Mouse (Mus musculus): Measurements from ENCODE around the gene Tstd2. TPM values are rescaled to one million over a fixed set of nuclear protein-coding genes. Genes with fewer than 3 reads are reported as not detected.

Gene Tstd2
- total RNA-seq, 2 experiments from 2014 or later: 22.3 to 28.5 TPM

DNA sequence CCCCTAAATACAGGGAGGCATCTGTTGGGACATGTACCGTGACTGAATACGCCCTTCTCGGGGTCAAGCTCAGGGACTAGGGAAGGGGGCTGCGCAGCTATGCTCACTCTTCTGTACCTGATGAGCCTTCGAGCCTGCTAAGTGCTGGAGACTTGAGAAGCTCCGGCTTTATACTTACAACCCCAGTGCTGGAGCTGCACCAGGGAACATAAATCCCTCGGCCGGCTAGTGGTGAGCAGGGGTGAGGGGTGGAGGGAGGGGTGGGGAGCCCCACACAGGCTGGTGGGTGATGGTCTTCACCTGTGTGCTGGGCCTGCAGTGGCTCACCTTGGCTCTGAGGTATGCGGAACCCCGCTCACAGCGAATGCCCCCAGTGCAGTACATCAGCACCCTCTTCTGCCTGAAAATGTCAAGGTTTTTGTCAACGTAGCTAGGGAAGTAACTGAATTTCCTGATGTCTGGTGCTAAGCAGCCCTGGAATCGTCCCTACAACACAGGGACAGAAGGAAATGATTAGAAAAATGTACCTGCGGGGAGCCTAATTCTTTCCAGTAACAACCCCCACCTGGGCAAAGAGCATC lies 18.9 kb downstream of the Tstd2 start:
- peak; percentile 26 for DNase-seq

DNA sequence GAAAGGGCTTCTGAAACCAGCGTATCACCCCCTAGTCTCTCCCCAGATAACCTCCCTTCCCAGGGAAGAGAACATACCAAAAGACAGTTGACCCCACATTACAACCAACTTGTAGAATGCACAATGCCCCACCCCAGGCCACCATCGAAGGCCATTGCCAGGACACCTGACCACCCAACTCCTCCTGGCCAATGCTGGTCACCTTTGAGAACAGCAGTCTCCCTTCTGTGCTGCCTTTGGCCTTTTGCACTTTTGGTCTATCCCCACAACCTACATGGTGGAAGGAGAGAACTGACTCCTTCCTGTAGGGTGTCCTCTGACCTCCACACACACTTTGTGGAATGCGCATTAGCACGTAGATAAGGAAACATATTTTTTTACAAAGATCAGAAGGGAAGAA lies 21.0 kb downstream of the Tstd2 start:
- no peak for DNase-seq

GRCm38 (mm10) chr4:46116544-46117175 lies 21.8 kb downstream of the Tstd2 start:
- DNase-seq: peak; percentile 60

- no peak for DNase-seq
Observed at GRCm38 (mm10) chr4:46115308-46115707, 23.2 kb downstream of the Tstd2 start.

DNA sequence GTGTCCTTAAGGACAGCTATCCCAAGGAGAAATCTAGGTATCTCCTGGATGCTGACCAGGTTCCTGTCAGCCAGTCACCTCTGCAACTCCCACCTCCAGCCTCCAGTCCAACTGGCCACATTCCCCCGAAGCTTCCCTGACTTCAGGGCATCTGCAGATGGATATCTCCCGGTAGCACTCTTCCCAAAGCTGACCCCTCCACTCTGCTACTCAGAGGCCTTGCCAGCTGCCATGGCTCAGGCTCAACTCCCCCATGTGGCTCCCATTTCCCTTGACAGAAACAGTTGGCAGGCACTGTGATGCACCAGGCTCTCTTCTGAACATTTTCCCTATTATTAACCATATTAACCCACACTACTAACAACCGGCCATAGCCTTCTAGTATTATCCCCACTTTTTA lies 27.1 kb downstream of the Tstd2 start:
- peak; percentile 33 for DNase-seq

- DNase-seq: no peak
Observed at GRCm38 (mm10) chr4:46110084-46110483, 28.4 kb downstream of the Tstd2 start.

DNA sequence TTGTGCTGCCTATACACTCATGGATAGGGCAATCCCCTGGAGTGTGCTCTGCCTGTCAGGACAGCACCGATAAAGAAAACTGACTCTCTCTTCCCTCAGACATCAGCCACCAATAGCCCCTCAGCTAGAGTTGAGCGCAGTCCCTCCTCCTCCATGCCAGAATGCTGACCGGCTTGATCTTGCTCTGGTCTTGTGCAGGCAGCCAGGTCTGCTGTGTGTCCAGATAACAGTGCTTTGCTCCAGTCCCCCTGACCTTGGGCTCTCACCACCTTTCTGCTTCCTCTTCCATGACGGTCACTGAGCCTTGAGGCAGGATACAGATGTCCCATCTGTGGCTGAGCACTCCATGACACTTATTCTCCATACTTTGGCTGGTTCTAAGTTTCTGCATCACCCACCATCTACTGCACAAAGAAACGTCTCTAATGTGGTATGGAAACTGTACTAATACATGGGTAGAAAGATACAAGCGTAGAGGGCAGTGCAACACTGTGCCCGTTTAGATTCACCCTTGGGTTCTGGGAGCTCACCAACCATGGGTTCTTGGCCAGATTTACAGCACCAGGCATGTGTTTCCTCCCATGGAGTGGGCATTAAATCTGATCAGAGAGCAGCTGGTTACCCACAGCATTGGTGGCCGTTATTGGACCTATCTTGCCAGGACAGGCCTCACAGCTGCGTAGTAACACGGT lies 36.3 kb downstream of the Tstd2 start:
- no peak for DNase-seq

- DNase-seq: no peak
Observed at GRCm38 (mm10) chr4:46101211-46101711, 37.2 kb downstream of the Tstd2 start.

DNA sequence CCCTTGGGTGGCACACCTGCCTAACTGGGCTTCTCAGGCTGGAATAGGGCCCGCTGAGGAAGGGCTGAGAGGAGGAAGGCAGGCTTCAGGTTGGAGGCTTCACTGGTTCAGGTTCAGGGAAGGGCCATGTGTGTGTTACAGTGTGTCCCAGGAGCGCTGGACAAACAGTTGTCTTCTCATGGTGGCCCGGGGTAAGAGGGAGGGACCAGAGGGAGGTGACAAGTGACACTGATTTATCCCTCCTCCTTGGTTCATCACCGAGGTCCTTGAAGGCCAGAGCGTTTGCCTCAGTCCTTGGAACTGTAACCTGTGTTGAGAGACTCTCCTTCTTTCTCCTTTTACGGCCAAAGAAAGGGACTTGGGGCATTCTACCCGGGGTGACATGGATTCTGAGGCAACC lies 38.0 kb downstream of the Tstd2 start:
- DNase-seq: no peak

DNA sequence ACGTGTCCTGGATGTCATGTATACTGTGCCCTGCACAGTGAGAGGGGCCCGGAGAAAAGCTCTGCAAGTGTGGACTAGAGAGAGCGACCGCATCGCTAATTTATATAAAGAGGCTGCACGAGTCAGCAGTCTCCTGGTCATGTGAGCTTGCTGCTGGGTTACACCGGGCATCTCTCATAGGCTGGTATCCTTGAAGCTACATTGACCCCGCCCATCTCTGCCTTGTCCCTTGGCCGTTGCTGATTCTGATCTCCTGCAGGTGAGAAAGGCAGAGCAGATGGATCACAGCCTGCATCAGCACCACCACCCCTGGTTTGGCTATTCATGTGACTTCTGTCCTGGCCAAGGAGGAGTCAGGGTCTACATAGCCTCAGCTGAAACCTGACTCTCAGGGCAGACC lies 39.4 kb downstream of the Tstd2 start:
- no peak for DNase-seq

GRCm38 (mm10) chr4:46097591-46097990 lies 40.9 kb downstream of the Tstd2 start:
- no peak for DNase-seq

DNA sequence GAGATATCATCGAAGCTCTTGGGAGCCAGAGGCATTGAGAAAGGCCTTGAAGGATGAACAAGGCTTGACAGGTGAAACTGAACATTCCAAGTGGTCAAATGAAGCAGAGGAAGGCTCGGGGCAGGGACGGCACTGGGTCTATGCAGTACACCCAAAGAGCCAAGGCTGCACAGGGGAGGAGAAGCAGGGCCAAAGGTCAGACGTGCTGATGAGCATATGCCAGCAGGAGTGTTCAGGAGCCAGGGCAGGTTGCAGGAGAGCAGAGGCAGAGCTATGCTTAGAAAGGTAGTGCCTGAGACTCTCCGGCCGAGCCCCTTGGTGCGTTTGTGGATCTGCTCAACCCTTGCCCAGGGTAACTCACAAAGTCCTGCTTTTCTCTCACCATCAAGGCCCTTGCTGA lies 41.9 kb downstream of the Tstd2 start:
- DNase-seq: no peak

DNA sequence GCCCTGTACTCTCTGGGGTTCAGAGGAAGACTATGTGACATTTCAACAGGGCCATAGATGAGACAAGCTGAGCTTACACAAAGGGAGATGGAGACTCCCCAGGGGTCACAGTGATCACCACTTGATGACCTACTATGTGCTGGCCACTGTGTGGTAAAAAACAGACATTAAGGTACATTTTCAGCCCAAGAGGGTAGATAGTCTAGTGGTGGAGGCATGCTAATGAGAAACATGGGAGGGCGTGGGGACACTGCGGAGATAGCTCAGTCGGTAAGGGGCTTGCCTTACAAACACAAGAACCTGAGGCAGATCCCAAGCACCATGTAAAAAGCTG lies 42.7 kb downstream of the Tstd2 start:
- DNase-seq: no peak

DNA sequence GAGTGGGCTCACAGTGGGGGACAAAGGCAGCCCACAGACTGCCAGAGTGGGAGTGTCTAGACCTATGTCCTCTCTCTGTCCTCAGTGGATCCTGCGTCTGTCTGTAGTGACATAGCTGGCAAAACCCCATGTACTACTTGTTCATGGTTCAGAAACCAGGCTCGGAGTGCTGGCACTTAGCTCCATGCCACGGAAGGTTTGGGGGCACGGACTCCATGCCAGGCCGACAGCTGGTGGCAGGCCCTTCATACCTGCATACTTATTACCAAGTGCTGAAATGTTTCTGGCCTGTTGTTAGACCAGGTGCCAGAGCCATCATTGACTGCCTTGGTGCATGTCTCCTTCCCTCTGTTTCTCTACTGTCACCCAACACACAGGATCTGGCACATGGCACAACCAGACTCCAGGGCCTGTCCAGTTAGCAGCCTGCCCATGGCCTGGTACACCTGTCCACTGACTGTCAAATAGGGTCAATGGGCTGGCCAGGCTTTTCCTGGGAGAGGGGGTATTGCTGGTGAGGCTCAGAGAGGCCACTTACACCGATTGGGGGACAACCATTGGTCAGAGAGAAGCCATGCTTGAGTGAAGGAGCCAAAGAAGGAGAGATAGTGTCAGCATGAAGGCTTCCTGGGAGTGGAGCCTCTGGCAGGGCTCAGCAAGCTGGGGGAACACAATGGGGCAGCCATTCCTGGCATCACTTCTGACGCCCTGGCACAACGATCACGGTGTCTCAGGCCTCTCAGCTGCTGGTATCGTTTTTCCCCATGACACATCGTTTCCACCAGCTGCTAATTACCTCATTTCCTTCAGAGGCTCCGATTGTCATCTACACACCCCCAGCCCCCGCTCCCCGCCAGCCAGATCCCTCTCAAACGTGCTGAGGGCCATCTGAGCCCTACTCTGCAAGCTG lies 43.3 kb downstream of the Tstd2 start:
- DNase-seq: no peak

DNA sequence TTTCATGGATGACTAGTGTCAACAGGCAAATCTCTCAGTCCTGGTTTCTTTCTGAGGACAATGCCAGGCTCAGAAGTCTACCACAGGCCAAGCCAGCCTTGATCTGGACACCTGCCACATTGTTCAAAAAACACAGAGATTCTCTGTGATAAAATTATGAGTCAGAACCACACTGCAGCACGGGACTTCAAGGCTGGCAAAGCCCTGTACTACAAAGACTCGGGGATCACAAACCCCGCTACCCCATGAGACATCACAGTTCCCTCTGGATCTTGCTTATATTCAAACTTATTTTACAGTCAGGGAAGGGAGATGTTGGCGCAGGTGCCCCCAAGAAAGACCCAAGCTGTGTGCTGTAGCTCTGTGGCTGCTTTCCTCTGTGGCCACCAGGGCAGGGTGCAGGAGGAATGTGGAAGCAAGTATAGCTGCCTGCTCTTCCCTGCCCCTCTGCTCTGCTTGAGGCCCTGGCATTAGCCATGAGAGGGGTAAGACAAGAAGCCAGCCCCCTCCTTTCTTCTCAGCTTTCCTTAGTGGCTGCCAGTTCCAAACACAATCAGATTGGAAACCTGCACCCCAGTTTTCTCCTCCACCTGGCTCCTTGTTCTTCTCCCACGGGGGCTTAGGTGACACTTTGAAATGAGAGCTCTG lies 45.9 kb downstream of the Tstd2 start:
- peak; percentile 71 for DNase-seq

DNA sequence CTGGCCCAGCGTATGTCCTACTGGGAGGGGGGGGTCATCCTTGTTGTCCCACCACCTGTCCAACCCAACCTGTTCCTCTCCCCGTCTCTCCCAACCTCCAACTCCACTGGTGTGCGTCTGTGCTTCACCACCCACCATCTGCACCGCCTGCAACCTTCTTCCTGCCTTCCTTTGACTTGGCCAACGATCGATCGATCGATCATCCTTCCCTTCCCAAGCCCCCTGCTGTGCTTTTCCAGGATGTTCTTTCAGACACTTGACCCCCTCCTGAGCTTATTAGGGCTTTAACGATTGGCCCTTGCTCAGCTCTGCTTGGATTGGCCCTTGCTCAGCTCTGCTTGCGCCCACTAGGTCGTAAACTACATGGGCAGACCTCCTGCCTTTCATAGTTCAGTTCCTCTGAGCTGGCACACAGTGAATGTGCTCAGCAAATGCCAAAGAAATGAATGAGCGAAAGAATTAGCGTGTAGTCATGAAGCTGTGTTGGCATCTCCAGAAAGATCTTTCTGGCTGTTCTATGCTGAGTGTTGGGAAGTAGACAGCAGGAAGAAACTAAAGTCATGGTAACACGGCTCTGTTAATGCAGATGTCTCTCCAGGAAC lies 48.9 kb downstream of the Tstd2 start:
- no peak for DNase-seq

- DNase-seq: peak; percentile 80
Observed at GRCm38 (mm10) chr4:46087852-46088251, 50.6 kb downstream of the Tstd2 start.

- DNase-seq: no peak
Observed at GRCm38 (mm10) chr4:46087427-46087771, 51.1 kb downstream of the Tstd2 start.

DNA sequence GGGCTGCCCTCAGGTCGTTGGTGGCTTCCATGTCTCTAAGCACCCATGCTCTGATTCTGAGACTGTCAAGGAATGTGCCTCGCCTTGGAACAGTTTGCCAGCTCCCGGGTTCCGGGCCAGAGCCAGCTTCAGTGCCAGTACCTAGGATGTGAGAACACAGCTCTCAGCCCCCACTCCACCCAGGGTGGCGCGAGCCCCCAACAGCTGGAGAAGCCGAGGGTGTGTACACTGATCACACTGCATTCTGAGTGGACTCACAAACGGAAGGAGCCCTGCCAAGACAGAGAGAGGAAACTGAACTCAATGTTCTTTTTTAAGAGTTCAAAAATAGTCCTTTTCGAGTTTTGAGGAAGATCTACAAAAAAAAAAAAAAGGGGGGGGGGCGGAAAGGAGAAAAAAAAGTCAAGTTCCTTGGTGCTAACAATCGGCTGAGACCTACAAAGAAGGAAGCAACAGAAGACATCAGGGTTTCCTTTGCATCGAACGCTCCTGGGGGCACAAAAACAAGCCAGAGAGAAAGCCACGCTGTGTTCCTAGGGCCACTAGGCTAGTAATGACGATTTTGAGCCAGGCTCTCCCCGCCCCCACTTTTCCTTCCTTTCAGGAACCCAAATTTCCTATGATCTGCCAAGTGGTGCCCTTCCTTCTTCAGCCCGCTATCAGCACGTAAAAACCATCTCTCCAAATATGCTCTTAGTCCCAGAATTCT lies 51.6 kb downstream of the Tstd2 start:
- peak; percentile 32 for DNase-seq

GRCm38 (mm10) chr4:46085223-46085811 lies 53.2 kb downstream of the Tstd2 start:
- DNase-seq: no peak

All from adrenal gland, postnatal 10 days (tissue).